Mouse (Mus musculus): ENCODE measurements around the gene Rad51b.

Rad51b gene

GRCm38 (mm10) chr12:79441210-79442005 is 144.3 kb downstream of the Rad51b start:
- DNase-seq, result no peak

GRCm38 (mm10) chr12:79442126-79442525 is 145.0 kb downstream of the Rad51b start:
- DNase-seq, result no peak

- DNase-seq, result no peak
Measured at GRCm38 (mm10) chr12:79442836-79443390, 145.8 kb downstream of the Rad51b start.

- no peak for DNase-seq
Measured at GRCm38 (mm10) chr12:79444646-79445045, 147.6 kb downstream of the Rad51b start.

GRCm38 (mm10) chr12:79447039-79447438 is 150.0 kb downstream of the Rad51b start:
- no peak for DNase-seq

- no peak for DNase-seq
Measured at GRCm38 (mm10) chr12:79449817-79450411, 152.8 kb downstream of the Rad51b start.

- peak; percentile 6 for DNase-seq
Measured at GRCm38 (mm10) chr12:79452882-79453281, 155.8 kb downstream of the Rad51b start.

- no peak for DNase-seq
Measured at GRCm38 (mm10) chr12:79454017-79454416, 156.9 kb downstream of the Rad51b start.

- DNase-seq, result no peak
Measured at GRCm38 (mm10) chr12:79455061-79455847, 158.2 kb downstream of the Rad51b start.

GRCm38 (mm10) chr12:79455848-79456164 is 158.7 kb downstream of the Rad51b start:
- no peak for DNase-seq

GRCm38 (mm10) chr12:79456251-79456650 is 159.2 kb downstream of the Rad51b start:
- DNase-seq, result no peak

- no peak for DNase-seq
Measured at GRCm38 (mm10) chr12:79463371-79463770, 166.3 kb downstream of the Rad51b start.

GRCm38 (mm10) chr12:79470113-79470512 is 173.0 kb downstream of the Rad51b start:
- no peak for DNase-seq

GRCm38 (mm10) chr12:79471868-79472267 is 174.8 kb downstream of the Rad51b start:
- DNase-seq, result no peak

- DNase-seq, result no peak
Measured at GRCm38 (mm10) chr12:79476413-79477046, 179.4 kb downstream of the Rad51b start.

- DNase-seq, result no peak
Measured at GRCm38 (mm10) chr12:79478816-79479215, 181.7 kb downstream of the Rad51b start.

- DNase-seq, result no peak
Measured at GRCm38 (mm10) chr12:79485501-79485900, 188.4 kb downstream of the Rad51b start.

GRCm38 (mm10) chr12:79488590-79489242 is 191.6 kb downstream of the Rad51b start:
- DNase-seq, result no peak

- DNase-seq, result no peak
Measured at GRCm38 (mm10) chr12:79490626-79491025, 193.5 kb downstream of the Rad51b start.

GRCm38 (mm10) chr12:79492175-79492574 is 195.1 kb downstream of the Rad51b start:
- no peak for DNase-seq

- no peak for DNase-seq
Measured at GRCm38 (mm10) chr12:79492613-79493012, 195.5 kb downstream of the Rad51b start.

GRCm38 (mm10) chr12:79493481-79493880 is 196.4 kb downstream of the Rad51b start:
- no peak for DNase-seq

Measured in kidney, adult 9 months (tissue).